Mouse (Mus musculus): ENCODE data around the gene Zfhx3. TPM values are rescaled to one million over a fixed set of nuclear protein-coding genes. Genes with fewer than 3 reads are reported as not detected.

Zfhx3 gene
- polyA plus RNA-seq, 1 experiment from 2014 or later: 17.8 TPM

DNA sequence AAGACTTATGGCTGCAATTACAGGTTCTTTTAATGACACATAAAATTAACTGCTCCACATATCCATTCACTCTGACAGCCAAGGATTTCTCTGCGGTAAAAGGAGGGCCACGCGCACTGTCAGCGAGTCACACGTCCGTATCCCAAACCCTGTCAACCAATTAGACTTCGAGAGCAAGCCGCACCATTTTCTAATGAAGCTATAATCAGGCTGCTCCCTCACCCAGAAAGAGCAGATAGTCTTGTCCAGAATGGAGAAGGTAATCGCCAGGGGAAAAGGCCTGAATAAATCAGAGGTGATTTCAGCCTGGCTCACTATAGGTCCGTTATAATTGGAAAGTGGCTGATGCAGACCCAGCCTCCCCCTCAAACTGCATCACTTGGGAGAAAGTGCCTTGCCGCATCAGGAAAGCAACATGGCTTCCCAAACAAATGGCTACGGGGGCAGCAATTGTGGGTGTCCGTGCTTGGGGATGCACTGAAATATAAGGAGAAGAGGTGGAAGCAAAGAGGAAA is 494.9 kb downstream of the Zfhx3 start:
- no peaks in the 10 kb centered on the region for H3K9me3 ChIP-seq (ENCODE audit: control insufficient read depth, low read length)
- no peak overlapping the region for H3K9ac ChIP-seq (ENCODE audit: low read depth, low read length)
- no peaks in the 10 kb centered on the region for H3K4me1 ChIP-seq (ENCODE audit: control insufficient read depth, insufficient read depth, low read depth, low read length)
- H3K27me3 ChIP-seq (replicated peaks; ENCODE audit: control insufficient read depth, insufficient read depth, low read length): no peaks in the 10 kb centered on the region
- WGBS: 55% methylated on average over 13 of the region's 13 CpGs
- no peak overlapping the region for H3K4me2 ChIP-seq (ENCODE audit: low read length)
- no peaks in the 10 kb centered on the region for H3K36me3 ChIP-seq (ENCODE audit: control insufficient read depth, insufficient read depth, low read length)
- no peak overlapping the region for H3K4me3 ChIP-seq (ENCODE audit: low read length)
- H3K27ac ChIP-seq (ENCODE audit: low read depth, low read length): no peak overlapping the region
- ATAC-seq: no peak

DNA sequence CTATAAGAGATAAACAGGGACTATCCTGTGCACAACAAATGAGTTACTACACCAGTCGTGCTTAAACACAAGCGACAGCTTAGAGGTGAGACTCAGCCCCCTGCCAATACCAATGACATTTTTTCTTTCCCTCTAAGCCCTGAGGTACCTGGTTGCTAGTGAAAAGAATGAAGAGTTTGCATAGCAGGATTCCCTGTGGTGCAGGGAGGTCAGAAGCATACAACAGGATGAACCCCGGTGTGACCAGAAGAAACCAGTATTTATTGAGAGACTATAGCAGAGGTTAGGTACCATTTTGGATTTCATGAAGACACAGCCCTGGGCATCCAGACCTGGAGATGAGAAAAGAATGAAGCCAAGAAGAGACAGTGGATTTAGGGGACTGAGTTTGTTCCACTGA is 498.0 kb downstream of the Zfhx3 start:
- Histone ChIP-seq H3K27ac (ENCODE audit: low read depth, low read length) (no peak overlapping the region), H3K36me3 (ENCODE audit: control insufficient read depth, insufficient read depth, low read length) (no peaks in the 10 kb centered on the region), H3K9me3 (ENCODE audit: control insufficient read depth, low read length) (no peaks in the 10 kb centered on the region), H3K27me3 (replicated peaks; ENCODE audit: control insufficient read depth, insufficient read depth, low read length) (no peaks in the 10 kb centered on the region; the same call in 1 of the 2 replicates), H3K9ac (ENCODE audit: low read depth, low read length) (no peak overlapping the region), H3K4me2 (ENCODE audit: low read length) (no peak overlapping the region), H3K4me3 (ENCODE audit: low read length) (no peak overlapping the region), H3K4me1 (ENCODE audit: control insufficient read depth, insufficient read depth, low read depth, low read length) (no peaks in the 10 kb centered on the region)
- no peak for ATAC-seq
- WGBS: 65% methylated on average over 3 of the region's 3 CpGs

DNA sequence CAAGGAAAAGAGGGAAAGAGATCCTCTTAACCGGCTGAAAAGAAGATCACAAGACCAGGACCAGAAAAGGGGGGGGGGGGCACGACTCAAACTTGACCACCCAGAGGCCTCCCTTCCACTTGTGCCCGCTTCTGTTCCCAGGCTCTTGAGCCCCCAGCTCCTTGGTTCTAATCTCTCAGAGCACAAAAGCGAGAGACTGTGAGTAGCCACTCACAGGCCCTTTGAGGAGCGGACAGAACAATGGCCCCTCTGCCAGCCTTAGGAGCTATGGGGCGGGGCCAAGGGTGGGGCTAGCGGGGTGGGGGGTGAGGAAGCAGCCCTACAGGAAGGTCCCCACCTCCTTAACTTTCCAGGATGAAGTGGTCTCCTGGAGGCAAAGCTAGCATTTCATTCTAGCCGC is 508.4 kb downstream of the Zfhx3 start:
- no peak overlapping the region for H3K9ac ChIP-seq (ENCODE audit: low read depth, low read length)
- no peaks in the 10 kb centered on the region for H3K27me3 ChIP-seq (replicated peaks; ENCODE audit: control insufficient read depth, insufficient read depth, low read length)
- no peak overlapping the region for H3K4me2 ChIP-seq (ENCODE audit: low read length)
- ATAC-seq: no peak
- H3K27ac ChIP-seq (ENCODE audit: low read depth, low read length): no peak overlapping the region
- H3K4me3 ChIP-seq (ENCODE audit: low read length): no peak overlapping the region
- H3K4me1 ChIP-seq (ENCODE audit: control insufficient read depth, insufficient read depth, low read depth, low read length): peaks cover 10% of the 10 kb centered on the region
- no peaks in the 10 kb centered on the region for H3K36me3 ChIP-seq (ENCODE audit: control insufficient read depth, insufficient read depth, low read length)
- no peaks in the 10 kb centered on the region for H3K9me3 ChIP-seq (ENCODE audit: control insufficient read depth, low read length)
- 21% methylated on average over 8 of the region's 8 CpGs for WGBS

DNA sequence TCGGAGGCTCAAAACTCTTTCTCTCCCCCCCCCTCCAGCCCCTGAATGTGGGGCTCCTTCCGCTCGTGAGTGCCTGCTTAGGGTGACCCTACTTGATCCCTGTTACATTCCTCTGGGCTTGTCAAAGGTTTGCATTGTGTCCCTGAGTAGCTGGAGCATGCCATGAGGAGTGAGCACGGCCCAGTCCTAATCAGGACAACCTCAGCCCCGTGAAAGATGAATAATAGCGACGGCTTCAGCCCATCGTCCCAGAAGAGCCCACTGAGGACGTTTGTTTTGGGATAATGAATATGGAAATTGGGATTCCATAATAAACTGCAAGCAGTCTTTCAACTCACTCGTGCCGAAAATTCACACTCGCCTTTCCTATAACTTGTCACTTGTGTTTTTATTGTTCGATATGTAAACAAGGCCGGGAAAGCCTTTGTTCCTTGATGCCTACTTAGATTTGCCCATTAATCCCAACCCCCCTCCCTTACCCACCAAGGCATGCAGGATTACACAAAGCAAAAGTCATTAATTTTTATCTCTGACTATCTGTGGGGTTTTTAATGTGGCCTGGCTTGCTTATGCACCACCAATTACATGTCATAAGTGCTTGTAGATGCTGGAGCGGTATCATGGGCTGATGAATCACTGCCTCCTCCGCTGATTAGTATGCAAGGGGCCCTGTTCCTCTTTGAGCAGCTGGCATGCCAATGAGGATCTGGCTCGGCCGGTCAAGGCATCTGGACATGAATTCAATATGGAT is 512.3 kb downstream of the Zfhx3 start:
- no peak overlapping the region; the same call in 1 of the 2 replicates for H3K4me2 ChIP-seq (ENCODE audit: low read length)

DNA sequence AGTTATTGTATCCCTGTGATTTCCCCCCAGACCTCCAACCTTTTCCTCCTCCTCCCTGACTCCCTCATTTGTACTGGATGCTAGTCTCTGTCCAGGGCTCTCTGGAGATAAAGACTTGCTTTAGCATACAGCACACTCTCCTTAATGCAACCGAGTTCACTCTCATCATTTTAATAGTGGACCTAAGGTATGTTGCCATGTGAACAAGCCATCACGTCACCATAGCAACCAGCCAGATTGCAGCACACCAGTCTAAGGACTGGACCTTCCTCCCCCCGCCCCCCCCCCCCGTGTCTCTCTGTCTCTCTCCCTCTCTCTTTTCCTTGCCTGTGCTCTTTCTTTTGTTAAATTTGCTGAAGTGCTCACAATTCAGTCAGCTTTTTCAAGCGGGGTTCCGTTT is 524.2 kb downstream of the Zfhx3 start:
- Histone ChIP-seq H3K27ac (ENCODE audit: low read depth, low read length) (peak overlapping the region; percentile 68; the same call in 1 of the 2 replicates), H3K4me3 (ENCODE audit: low read length) (no peak overlapping the region), H3K4me2 (ENCODE audit: low read length) (no peak overlapping the region), H3K4me1 (ENCODE audit: control insufficient read depth, insufficient read depth, low read depth, low read length) (peaks cover 10% of the 10 kb centered on the region), H3K9ac (ENCODE audit: low read depth, low read length) (no peak overlapping the region), H3K9me3 (ENCODE audit: control insufficient read depth, low read length) (peaks cover 4% of the 10 kb centered on the region; the same call in 1 of the 2 replicates), H3K36me3 (ENCODE audit: control insufficient read depth, insufficient read depth, low read length) (no peaks in the 10 kb centered on the region), H3K27me3 (replicated peaks; ENCODE audit: control insufficient read depth, insufficient read depth, low read length) (no peaks in the 10 kb centered on the region)
- WGBS: 46% methylated on average over 6 of the region's 6 CpGs
- peak; percentile 79 for ATAC-seq

More for the DNA sequence above, 512.3 kb downstream of the Zfhx3 start:
- Histone ChIP-seq H3K27me3 (replicated peaks; ENCODE audit: control insufficient read depth, insufficient read depth, low read length) (no peaks in the 10 kb centered on the region), H3K9ac (ENCODE audit: low read depth, low read length) (no peak overlapping the region), H3K4me1 (ENCODE audit: control insufficient read depth, insufficient read depth, low read depth, low read length) (peaks cover 10% of the 10 kb centered on the region), H3K27ac (ENCODE audit: low read depth, low read length) (no peak overlapping the region), H3K4me3 (ENCODE audit: low read length) (no peak overlapping the region), H3K36me3 (ENCODE audit: control insufficient read depth, insufficient read depth, low read length) (no peaks in the 10 kb centered on the region), H3K9me3 (ENCODE audit: control insufficient read depth, low read length) (peaks cover 8% of the 10 kb centered on the region)
- 15% methylated on average over 18 of the region's 18 CpGs for WGBS
- peak; percentile 70 for ATAC-seq

DNA sequence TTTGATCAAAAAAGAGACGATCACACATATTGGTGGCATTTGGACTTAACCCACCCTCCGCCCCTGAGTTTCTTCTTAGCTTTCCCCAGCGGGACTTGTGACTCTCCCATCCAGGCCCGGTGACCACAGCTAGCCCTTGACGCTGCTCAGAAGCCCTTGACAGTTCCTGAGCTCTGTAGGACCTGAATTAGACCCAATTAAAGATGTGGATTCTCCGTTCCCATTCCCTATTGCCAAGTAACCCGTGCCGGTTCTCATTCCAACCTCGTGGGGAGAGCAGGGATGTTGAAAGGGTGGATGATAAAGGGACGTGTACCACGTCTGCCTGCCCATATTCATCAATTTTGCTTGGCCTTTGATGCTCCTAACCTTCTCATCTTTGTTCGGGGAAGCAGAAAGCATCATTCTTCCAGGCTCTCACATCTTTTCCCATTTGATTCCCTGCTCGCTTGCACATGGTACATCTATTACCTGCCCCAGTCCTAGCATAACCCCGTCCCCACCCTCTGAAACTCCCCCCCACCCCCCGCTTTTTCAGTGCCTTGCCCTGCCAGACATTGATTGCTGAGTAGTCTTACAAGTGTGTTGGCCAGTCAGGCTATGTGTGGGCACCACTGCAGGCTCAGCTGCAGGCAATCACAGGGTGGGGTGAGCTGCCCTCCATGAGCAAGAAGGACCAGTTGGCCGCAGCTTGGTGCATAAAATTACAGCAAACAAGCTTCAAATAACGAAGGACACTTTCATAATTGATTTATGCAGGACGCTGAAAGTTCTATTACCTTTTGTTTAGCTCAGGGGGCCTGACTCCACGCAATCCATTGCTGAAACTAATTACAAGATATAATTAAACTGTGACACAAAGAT is 525.0 kb downstream of the Zfhx3 start:
- H3K9me3 ChIP-seq (ENCODE audit: control insufficient read depth, low read length): no peaks in the 10 kb centered on the region
- no peak overlapping the region for H3K4me2 ChIP-seq (ENCODE audit: low read length)
- H3K27me3 ChIP-seq (replicated peaks; ENCODE audit: control insufficient read depth, insufficient read depth, low read length): no peaks in the 10 kb centered on the region
- no peaks in the 10 kb centered on the region for H3K36me3 ChIP-seq (ENCODE audit: control insufficient read depth, insufficient read depth, low read length)
- H3K4me1 ChIP-seq (ENCODE audit: control insufficient read depth, insufficient read depth, low read depth, low read length): peaks cover 10% of the 10 kb centered on the region
- ATAC-seq: peak; percentile 37; the same call in 1 of the 2 replicates
- no peak overlapping the region for H3K9ac ChIP-seq (ENCODE audit: low read depth, low read length)
- no peak overlapping the region for H3K4me3 ChIP-seq (ENCODE audit: low read length)
- H3K27ac ChIP-seq (ENCODE audit: low read depth, low read length): peak overlapping the region; percentile 68; the same call in 1 of the 2 replicates
- 48% methylated on average over 19 of the region's 19 CpGs for WGBS

DNA sequence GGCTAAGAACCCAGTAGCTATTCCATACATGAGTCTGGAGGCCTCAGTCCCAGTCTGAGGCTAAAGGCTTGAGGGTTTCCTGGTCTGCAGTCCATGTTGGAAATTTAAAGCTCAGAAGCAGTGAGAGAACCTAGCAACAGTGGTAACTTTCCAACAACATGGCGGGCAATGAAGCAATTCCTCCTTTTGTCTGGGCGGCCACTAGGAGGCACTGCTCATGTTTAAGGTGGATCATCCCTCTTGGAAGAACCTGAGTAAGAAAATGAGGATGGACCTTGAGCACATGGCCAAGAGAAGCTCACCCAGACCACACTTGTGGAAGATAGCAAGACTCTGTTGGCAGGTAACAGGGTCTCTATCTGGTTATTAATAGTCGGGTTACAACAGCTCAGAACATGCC is 527.8 kb downstream of the Zfhx3 start:
- H3K4me2 ChIP-seq (ENCODE audit: low read length): no peak overlapping the region
- no peak for ATAC-seq
- H3K27ac ChIP-seq (ENCODE audit: low read depth, low read length): no peak overlapping the region
- H3K4me3 ChIP-seq (ENCODE audit: low read length): no peak overlapping the region
- no peak overlapping the region for H3K9ac ChIP-seq (ENCODE audit: low read depth, low read length)
- H3K36me3 ChIP-seq (ENCODE audit: control insufficient read depth, insufficient read depth, low read length): no peaks in the 10 kb centered on the region
- no peaks in the 10 kb centered on the region for H3K27me3 ChIP-seq (replicated peaks; ENCODE audit: control insufficient read depth, insufficient read depth, low read length)
- WGBS: 89% methylated on average over 3 of the region's 3 CpGs
- no peaks in the 10 kb centered on the region for H3K9me3 ChIP-seq (ENCODE audit: control insufficient read depth, low read length)
- peaks cover 10% of the 10 kb centered on the region for H3K4me1 ChIP-seq (ENCODE audit: control insufficient read depth, insufficient read depth, low read depth, low read length)

DNA sequence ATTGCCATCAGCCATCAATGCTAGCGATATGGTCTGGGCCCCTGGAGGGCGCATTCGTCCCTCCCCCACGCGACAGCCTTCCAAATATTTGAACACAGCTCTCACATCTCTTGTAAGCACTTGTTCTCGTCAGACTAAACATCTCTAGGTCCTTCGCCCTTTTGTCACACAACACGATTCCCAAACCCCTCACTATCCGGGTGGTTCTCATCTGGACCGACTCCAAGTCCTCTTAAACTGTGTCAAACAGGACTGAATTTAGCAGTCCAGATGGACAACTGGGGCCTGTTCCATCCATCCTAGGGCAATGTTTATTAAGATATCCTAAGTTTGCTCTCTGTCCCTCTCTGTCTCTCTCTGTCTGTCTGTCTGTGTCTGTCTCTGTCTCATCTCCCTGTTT is 532.1 kb downstream of the Zfhx3 start:
- H3K9ac ChIP-seq (ENCODE audit: low read depth, low read length): no peak overlapping the region
- WGBS: 84% methylated on average over 10 of the region's 10 CpGs
- no peak for ATAC-seq
- H3K4me3 ChIP-seq (ENCODE audit: low read length): no peak overlapping the region
- H3K4me1 ChIP-seq (ENCODE audit: control insufficient read depth, insufficient read depth, low read depth, low read length): no peaks in the 10 kb centered on the region
- no peak overlapping the region for H3K4me2 ChIP-seq (ENCODE audit: low read length)
- no peaks in the 10 kb centered on the region for H3K27me3 ChIP-seq (replicated peaks; ENCODE audit: control insufficient read depth, insufficient read depth, low read length)
- H3K9me3 ChIP-seq (ENCODE audit: control insufficient read depth, low read length): no peaks in the 10 kb centered on the region
- H3K27ac ChIP-seq (ENCODE audit: low read depth, low read length): no peak overlapping the region
- no peaks in the 10 kb centered on the region for H3K36me3 ChIP-seq (ENCODE audit: control insufficient read depth, insufficient read depth, low read length)

DNA sequence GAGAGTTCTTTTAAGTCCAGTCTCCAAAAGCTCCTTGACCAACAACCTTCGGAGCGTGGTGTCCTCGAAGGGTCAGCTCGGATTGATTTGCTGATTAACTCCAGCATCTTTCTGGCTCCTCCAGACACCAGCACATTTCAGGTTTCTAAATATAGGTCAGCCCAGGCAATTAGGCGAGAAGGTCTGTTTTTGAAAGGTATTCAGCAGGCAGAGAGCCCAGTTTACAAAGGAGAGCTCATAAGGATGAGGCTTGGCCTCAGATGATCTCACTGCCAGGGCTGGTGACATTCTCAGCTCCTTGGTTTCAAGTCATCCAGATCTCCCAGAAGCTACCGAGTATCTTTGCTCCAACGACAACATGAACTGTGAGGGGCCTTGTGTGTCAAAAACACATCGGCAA is 535.7 kb downstream of the Zfhx3 start:
- H3K4me1 ChIP-seq (ENCODE audit: control insufficient read depth, insufficient read depth, low read depth, low read length): peaks cover 3% of the 10 kb centered on the region; the same call in 1 of the 2 replicates
- no peak for ATAC-seq
- H3K4me3 ChIP-seq (ENCODE audit: low read length): no peak overlapping the region
- no peaks in the 10 kb centered on the region for H3K27me3 ChIP-seq (replicated peaks; ENCODE audit: control insufficient read depth, insufficient read depth, low read length)
- no peak overlapping the region for H3K27ac ChIP-seq (ENCODE audit: low read depth, low read length)
- H3K4me2 ChIP-seq (ENCODE audit: low read length): no peak overlapping the region
- no peaks in the 10 kb centered on the region for H3K36me3 ChIP-seq (ENCODE audit: control insufficient read depth, insufficient read depth, low read length)
- H3K9me3 ChIP-seq (ENCODE audit: control insufficient read depth, low read length): no peaks in the 10 kb centered on the region
- no peak overlapping the region for H3K9ac ChIP-seq (ENCODE audit: low read depth, low read length)
- 90% methylated on average over 8 of the region's 8 CpGs for WGBS

All from hindbrain, embryonic 16.5 days (tissue).